Mouse (Mus musculus): ENCODE measurements around the gene Dnal4.

Dnal4 gene

DNA sequence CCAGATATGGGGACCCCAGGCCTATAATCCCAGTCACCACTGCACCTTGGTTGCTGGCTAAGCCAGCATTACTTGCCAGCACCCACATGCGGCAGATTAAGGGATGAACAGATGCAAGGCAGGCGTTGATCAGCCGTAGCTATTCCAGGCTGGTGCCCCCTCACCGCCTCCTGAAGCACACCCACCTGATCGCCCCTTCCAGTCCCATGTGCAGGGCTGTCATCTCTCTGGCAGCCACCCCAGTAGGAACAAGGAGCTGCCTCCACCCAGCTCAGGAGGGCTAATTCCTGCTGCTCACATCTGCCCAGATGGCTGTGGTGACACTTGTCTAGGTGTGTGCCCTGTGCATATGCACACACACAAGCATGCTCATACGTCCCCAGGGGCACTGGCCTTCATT is 16.7 kb downstream of the Dnal4 start:
- DNase-seq = no peak

DNA sequence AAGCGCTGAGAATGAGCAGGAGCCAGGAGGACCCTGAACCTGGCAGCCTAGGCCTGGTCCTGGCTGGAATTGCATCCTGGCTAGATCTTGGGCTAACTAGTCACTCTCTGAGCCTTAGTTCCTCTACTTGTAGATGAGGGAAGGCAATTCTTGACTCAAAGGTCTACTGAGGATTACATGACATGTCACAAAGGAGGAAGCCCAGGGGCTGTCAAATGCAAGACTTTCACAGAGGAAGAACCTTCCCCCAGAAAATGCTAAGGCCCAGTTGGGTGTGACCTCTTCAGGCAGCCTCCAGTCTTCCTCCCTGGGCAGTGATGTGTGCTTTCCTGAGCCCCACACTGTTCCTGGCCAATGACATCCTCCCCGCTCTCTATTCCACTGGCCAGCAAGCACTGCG is 20.5 kb downstream of the Dnal4 start:
- DNase-seq = no peak

DNA sequence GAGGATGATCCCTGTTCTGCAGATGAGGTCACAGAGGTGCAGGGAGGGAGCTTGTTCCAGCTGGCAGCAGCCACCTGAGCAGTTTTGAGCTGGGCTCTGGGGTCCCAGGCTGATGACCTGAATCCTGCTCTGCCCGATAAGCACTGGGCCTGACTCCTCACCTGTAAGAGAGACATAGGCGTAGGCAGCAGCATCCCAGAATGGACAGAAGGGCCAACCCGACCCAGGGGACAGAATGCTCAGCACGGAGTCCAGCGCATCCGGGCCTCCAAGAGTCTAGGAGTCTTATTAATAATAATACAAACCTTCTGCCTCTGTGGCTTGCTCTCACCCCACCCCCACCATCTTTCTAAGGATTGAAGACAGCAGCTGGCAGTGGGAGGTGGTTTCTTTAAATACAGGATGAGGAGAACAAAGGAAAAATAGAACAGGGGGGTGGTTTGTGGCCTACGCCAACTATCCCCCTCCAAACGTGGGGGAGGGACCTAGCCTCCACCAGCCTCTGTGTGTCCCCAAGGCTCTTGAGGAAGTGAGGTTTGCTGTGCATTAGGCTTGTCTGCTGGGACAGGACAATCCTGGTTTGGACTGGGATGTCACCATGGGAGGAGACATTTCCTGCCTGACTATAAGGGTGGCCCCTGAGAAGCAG is 21.5 kb downstream of the Dnal4 start:
- peak; percentile 19 for DNase-seq

DNA sequence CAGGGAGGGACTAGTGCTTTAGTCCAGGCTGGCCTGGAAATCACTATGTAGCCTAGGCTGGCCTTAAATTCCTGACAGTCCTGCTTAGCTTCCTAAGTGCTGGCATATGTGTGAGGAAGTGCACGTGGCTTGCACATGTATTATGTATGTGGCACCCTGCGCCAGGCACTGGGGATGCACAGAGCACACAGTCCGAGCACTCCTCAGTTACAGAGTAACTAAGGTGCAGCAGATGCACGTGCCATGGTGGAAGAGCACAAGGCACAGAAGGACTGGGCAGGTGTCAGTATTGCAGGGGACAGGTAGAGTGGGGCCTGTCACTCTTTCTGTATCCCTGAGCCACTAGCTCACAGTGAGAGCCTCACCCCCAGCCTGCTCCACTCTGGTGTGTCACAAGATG is 22.5 kb downstream of the Dnal4 start:
- no peak for DNase-seq

DNA sequence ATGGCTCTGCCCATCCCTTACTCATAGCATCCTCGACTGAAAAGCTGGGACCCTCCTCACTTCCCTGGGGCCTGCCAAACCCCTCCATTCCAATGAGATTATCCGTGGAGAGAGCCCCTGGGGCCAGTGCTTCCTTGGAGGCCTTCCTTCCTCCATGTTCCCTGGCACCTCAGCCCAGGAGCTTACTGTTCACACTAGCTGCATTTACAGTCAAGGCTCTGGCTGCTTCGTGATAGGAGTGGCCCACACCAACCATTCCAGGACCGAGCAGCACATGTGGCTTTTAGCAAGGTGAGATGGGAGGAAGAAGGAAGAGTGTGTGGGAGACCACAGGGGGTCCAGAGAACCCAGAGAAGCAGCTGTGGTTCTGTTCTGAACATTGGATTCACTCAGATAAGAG is 23.8 kb downstream of the Dnal4 start:
- no peak for DNase-seq

DNA sequence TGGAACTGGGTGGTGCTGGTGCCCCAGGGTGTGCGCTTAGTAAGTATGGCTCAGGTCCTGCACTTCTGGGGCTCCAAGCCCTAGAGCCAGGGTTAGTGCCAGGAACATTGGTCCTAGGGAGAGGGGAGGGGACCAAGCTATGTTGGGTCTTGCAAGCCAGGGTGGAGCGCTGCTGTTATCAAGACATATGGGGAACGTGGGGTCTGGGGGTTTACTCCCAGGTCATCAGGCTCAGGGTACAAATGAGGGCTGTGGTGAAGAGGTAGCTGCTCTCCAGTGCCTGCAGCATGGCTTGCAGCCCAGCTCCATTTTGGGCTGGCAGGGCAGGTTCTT is 24.3 kb downstream of the Dnal4 start:
- DNase-seq = no peak

DNA sequence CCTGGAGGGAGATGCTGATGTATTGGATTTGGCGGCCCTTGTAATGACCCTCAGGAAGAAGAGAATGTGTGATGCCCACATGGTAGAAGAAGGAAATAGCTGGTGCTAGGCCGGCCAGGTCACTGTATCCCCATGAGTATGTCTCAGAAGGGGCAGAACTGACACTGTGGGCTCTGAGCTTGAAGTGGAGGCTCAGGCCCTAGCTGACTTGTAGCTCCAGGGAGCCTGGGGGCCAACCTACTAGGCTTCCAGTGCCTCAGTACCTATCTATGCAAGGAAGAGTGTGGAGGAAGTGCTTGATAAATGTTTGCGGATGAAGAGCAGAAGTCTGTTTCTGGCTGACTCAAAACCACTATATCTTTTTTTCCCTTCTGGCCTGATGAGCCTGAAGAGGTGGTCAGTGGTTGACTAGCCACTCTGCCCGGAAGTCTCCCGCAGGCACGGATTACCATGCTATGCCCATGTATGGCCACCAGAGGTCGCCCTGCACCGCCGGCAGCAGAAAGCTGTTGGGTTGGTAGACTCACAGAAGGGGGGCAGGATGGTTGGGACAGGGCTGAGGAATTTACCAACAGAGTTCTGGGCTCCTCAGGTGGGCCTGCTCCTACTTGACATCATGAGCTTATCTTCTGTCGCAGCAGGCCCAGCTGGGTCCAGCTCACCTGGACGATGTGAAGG is 24.8 kb downstream of the Dnal4 start:
- peak; percentile 80 for DNase-seq

DNA sequence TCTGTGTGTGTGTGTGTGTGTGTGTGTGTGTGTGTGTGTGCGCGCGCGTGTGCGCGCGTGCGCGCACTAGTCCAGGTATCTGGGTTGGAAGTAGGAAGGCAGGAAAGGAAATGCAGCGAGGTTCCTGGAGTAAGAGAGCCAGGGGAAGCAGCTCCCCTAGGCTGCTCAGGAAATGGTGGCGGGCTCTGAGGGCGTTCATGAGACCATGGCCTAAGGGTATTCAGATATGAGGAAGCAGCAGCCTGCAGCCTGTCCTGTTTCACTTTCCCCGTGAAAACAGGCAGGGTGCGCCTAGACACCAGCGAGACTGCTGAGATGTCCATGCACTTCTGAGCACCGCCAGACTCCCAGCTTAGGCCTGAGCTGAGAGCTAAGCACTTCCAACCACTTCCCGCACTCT is 25.9 kb downstream of the Dnal4 start:
- no peak for DNase-seq

DNA sequence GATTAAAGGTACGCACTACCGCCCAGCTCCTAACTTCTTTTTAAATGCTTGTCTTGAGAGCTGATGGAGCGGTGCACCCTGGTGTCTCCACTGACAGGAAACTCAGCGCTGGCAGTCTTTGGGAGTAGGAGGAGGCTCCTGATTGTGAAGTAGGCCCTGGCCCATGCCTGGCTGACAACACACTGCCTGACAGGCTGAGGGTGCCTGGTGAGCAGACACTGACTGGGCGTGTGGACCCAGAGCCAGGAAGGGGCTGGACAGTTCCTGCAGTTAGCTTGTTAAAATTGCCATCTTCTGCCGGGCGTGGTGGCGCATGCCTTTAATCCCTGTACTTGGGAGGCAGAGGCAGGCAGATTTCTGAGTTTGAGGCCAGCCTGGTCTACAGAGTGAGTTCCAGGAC is 27.4 kb downstream of the Dnal4 start:
- DNase-seq = no peak

DNA sequence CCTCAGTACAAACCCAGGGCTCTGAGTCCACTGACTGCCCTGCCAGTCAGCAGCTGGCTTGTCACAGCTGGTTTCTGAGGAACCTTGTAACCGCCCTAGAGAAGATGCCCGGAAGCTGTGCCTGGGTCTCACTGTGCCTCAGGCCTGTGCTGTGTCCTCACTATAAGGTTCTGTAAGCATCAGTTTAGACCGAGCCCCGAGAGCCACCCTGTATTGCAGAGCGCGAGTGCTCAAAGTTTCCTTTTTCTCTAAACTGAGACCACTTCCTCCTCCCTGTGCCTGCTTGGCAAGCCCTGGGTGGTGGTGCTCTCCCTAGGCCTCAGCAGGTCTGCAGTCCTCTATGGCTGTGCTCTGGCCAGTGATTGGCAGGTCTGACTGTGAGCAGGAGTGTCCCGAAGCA is 28.5 kb downstream of the Dnal4 start:
- no peak for DNase-seq

DNA sequence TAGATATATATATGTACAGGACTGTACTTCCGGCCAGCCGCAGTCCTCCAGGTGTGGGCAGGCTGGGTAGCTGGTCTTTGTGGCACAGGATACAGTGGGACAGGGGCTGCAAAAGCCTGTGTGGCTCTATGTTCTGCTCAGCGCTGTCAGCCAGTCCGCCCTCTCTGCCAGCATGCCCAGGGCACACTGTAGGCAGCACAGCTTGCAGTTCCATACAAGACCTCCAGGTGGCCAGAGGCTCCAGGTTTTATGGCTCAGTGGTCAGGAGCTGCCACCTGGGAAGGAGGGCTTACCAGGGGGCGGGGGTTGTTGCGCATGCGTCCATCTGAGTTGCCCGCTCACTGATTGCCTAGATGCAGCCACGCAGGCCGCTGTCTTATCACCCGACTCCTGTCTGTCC is 29.7 kb downstream of the Dnal4 start:
- peak; percentile 80 for DNase-seq

DNA sequence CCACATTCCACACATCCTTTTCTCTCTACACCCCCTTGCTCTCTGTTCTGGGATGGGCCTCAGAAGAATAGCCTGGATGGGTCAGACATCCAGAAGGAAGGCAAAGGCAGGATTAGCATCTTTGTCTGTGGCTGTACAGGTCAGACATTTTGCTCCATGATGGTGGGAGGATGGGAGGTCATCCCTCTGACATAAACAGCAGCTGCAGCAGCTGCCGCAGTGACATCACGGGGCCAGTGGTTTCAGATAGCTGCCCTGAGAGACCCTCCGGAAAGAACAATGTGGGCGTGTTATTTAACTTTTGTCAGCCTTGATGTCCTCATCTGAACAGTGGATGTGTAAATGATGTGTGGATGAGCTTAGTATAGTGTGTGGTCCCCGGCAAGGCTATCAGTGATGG is 31.8 kb downstream of the Dnal4 start:
- DNase-seq = no peak

DNA sequence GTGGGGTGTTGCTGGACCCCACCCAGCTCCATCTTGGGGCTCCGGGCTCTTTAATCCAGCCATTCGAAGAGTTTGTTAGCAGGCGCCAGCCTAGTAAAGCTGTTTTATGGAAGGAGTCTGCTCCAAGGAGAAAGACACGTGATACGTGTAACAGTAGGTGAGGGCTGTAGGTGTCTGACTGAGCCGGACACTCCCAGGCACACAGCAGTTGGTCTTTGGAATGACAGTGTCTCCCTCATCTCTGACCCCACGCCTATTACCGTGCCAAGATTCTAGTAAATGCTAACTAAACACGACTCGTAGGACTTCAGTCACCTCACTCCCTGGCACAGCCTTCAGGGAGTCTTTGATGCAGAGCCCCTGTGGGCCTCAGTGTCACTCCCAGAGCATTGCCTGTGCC is 32.3 kb downstream of the Dnal4 start:
- DNase-seq = no peak

DNA sequence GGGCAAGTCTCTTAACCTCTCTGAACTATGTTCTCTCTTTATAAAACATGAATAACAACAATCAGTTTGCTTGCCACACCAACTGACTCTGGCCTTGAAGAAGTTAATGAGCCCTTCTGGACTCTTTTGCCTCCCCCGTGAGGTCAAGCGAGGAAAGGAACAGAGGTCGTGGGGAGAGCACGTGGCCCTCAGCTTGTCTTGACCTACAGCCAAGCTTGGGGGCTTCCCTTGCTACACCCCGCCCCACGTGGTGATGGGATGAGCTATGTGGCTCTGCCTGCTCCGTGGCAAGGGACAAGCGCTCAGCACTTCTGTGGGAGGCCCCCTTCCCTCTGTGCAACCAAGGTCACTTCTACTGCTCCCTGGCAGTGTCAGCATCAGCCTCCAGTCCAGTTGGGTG is 32.9 kb downstream of the Dnal4 start:
- no peak for DNase-seq

DNA sequence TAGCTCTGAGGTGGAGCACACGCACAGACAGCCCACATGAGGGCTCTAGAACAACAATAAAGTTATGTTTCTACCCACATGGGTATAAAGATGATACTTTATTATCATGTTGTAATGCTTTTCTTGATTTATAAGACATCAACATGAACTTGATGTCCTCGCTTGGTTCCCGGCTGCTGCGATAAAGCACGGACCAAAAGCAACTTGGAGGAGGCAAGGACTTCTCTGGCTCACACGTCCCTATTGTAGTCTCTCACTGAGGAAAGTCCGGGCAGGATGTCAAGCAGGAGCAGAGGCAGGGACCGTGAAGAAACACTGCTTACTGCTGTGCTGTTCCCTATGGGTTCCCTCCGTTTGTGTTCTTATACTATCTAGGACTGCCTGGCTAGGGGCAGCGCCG is 33.6 kb downstream of the Dnal4 start:
- no peak for DNase-seq

DNA sequence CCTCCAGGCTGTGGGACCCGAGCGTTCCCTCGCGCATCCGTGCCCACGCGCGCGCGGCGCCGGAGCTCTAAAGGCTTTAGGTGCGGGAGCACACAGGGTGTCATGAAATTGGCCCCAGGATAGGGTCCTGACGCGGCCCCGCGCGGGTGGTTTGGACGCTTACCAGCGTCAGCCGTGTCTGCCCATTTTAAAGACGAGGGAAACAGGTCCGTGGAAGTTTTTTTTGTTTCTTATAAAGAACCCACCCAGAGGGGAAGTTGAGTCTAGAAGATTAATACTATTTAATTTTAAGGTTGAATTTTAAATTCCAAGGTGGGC is 35.0 kb downstream of the Dnal4 start:
- no peak for DNase-seq

DNA sequence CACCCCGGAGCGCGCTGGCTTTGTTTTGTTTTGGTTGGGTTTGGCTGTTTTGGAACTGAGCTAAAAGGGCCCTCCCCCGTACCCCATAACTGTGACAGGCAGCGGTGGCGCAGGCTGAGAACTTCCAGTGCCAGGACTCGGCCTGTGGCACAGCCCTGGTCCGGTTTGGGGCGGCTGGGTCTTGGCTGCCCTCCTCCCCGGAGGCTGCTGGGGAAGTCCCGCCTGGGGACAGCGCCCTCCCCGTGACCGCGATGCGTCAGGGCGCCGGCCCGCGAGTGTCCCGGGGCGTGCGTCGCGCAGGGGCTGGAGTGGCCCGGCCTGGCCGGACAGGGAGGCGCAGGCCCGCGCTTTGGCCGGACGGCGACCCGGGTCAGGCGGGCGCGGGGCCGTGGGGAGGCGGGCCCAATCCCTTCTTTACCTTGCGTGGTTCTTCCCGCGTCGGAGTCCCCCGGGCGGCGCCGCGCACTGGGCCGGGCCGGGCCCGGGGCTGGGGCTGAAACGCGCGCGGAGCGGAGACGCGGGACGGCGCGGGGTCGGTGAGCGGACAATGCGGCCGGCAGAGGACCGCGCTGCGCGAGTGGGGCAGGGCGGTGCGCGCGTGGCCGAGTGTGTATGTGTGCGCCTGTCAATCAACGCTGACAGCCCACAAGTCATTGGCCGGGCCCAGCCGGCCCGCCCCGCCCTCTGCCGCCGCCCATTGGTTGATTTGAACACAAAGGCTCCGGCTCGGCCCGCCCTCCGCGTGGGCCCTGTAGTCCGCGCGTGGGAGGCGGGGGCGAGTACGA is 35.5 kb downstream of the Dnal4 start, which contains the start of gene Sun2:
TSS of gene Sun2 (minus strand) at position 616 of the 785 bp plus-strand sequence.
- DNase-seq = peak; percentile 96

DNA sequence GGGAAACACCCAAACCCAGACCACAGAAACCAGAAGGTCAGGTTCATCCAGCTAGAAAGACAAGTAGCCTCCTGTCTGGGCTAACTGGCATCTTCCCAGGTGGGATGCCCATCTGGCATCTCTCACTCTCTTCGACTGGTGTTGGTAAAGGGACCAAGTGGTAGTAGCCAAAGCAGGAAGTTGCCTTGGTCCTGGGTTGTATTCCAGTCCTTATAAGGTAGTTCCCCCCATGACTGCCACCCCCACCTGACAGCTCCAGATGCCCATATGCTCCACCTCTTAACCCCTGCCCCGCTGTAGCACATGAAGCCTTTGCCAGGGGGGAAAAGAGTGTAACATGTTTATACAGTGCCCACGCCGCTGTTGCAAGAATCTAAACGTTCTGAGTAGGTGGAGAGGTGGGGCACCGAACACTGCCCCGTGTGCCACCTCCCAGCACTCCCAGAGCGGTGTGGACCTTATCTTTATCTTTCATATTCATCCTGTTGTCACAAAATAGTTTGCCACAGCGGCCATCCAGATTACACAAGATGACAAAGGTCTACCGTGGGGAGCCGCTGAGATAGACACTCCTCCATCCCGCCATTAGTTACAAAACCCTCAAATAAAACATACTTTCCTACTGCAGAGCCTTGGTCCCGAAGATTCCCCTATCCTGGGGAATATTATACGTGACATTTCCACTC is 36.3 kb downstream of the Dnal4 start:
- DNase-seq = peak; percentile 24

DNA sequence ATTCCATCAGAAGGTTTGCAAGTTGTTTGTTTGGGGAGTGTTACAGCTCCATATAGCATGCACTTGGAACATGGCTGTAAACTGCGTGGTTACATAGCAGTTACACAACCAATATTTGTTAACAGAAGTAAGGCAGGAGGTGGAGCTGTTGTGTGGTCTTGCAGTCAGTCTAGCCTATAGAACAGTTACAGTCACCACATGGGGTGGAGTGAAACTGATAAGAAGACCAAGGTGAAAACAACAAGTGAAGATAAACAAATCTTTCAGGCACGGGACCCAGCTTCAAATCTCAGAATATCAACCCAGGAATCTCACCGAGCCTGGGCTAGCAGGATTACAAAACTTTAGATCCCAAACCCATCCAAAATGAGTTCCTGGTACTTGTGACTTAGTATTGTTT is 36.9 kb downstream of the Dnal4 start:
- no peak for DNase-seq

DNA sequence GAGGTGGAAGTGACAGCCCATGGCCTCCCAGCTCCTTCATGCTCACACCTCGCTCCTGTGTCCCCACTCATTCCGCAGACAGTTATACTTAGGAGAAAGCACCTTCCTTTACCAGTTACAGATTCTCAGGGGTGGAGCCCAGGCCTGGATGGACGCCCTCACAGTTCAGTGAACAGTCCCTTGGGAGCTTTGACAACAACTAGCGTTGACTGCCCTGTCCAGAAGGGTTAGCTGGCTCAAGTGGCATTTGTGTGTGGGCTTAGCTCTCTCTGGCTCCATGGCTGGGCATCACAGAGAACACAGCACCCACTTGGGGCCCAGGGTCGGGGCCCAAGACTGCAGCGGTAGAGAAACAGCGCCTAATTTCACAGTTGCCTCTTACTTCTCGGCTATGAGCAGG is 43.3 kb downstream of the Dnal4 start:
- DNase-seq = no peak

DNA sequence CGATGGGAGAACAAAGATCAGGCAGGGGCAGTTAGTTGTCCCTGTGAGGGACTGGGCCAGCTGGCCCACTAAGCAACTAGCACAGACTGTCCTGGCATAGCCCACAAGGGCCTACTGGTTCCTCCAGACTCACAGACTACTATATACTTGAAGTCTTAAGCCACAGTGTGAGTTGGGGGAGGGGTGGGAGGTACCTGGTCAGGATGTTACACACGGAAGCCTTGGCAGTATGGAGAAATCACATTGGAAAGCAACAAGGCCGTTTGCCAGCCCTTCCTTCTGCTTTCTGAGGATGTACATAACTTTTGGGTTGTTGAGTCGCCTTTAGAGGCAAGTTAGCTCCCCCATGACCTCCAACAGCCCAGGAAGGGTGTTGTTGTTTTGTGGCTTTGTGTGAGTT is 44.0 kb downstream of the Dnal4 start:
- no peak for DNase-seq

DNA sequence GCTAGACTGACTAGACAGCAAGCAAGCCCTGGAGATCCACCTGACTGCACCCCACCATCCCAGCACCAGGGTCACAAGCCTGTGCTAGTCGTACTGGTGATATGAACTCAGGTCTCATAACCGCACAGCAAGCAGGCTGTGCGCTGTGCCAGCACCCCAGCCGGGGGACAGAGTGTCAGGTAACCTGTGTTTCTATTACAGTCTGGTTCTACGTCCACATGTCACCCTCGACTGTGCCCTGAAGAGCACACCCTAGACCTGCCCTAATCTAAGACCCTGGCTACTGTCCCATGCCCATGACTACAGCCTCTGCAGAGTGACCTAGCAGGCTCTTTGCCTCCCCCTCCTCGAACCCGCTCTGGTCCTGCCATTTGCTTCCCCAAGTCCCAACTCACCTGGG is 44.5 kb downstream of the Dnal4 start:
- no peak for DNase-seq

DNA sequence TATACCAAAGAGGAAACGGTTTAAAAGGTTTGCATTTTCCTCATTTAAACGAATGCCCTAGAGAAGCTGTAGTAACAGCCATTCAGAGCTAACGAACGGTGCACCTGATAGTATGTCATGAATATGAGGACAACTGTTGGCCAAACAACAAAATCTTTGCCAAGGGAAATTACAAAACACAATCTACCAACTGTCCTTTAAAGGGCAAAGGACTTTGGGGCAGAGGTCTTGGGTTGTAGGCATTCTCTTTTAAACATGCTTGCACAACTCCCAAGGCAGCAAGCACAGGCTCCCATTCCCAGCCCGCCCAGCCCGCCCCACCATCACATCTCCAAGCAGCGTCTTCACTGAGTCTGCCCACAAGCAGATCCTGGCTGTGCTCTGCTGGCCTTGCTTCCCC is 46.1 kb downstream of the Dnal4 start:
- no peak for DNase-seq
